Mouse (Mus musculus) c-Kit-positive CD71-positive TER-119-positive erythroid progenitor cells, embryonic 14.5 days (primary cell): Measurements from ENCODE around the gene Usp45.

Experiments
- DNase-seq: peaks from one replicate; pipeline ENCODE4 v3.0.0-alpha.2; 2013; ENCODE audit warnings: low spot score

The Usp45 gene

GRCm38 (mm10) chr4:21789836-21790235 is 22.9 kb downstream of the Usp45 start:
- DNase-seq: no peak

GRCm38 (mm10) chr4:21793631-21794030 is 26.7 kb downstream of the Usp45 start:
- no peak for DNase-seq

- no peak for DNase-seq
Measured at GRCm38 (mm10) chr4:21801013-21801412, 34.1 kb downstream of the Usp45 start.

GRCm38 (mm10) chr4:21801620-21802019 is 34.7 kb downstream of the Usp45 start:
- no peak for DNase-seq

GRCm38 (mm10) chr4:21807204-21807603 is 40.2 kb downstream of the Usp45 start:
- DNase-seq: no peak

GRCm38 (mm10) chr4:21810608-21811007 is 43.7 kb downstream of the Usp45 start:
- no peak for DNase-seq

GRCm38 (mm10) chr4:21812635-21813034 is 45.7 kb downstream of the Usp45 start:
- DNase-seq: no peak

- peak; percentile 61 for DNase-seq
Measured at GRCm38 (mm10) chr4:21814029-21814428, 47.1 kb downstream of the Usp45 start.

- DNase-seq: no peak
Measured at GRCm38 (mm10) chr4:21826616-21827015, 59.7 kb downstream of the Usp45 start.

- no peak for DNase-seq
Measured at GRCm38 (mm10) chr4:21832844-21833243, 65.9 kb downstream of the Usp45 start.

GRCm38 (mm10) chr4:21847481-21848286 is 80.7 kb downstream of the Usp45 start, which contains the start of gene Pnisr:
Pnisr (plus strand) TSS chr4:21847583.
- peak; percentile 96 for DNase-seq

- peak; percentile 86 for DNase-seq
Measured at GRCm38 (mm10) chr4:21848287-21848630, 81.3 kb downstream of the Usp45 start.

GRCm38 (mm10) chr4:21857481-21857880 is 90.5 kb downstream of the Usp45 start:
- no peak for DNase-seq

GRCm38 (mm10) chr4:21865226-21865625 is 98.3 kb downstream of the Usp45 start:
- no peak for DNase-seq

- DNase-seq: peak; percentile 19
Measured at GRCm38 (mm10) chr4:21878776-21879175, 111.8 kb downstream of the Usp45 start.

- peak; percentile 74 for DNase-seq
Measured at GRCm38 (mm10) chr4:21879565-21880220, 112.7 kb downstream of the Usp45 start, which contains the start of gene Coq3. Coq3 (plus strand) TSS chr4:21879673.

- DNase-seq: no peak
Measured at GRCm38 (mm10) chr4:21882806-21883205, 115.8 kb downstream of the Usp45 start.

GRCm38 (mm10) chr4:21885831-21886230 is 118.9 kb downstream of the Usp45 start:
- DNase-seq: no peak
